Mouse (Mus musculus) thymus, postnatal 10 days (tissue): ENCODE measurements around the gene Cops3.
A peak's percentile ranks its signal among the peaks of the same experiment; 100 is the strongest.
"Not testable (repeated sequence)": the region's sequence is repeated elsewhere in the genome, so short reads cannot be mapped to it uniquely, and the experiment has no call there.

Source experiments
- DNase-seq, 2 experiments: peaks; one replicate each; pipeline ENCODE4 v3.0.0; 2021; ENCODE audit warnings: low spot score in 2 of 2

Gene Cops3

GRCm38 (mm10) chr11:59839459-59840126 is at the start of gene Cops3:
Cops3 (minus strand) TSS chr11:59839838.
- DNase-seq = peak; percentile 96

- DNase-seq = no peak
These were observed 48.5 kb upstream of the Cops3 start for GRCm38 (mm10) chr11:59888151-59888550.

- no peak for DNase-seq
These were observed 47.3 kb upstream of the Cops3 start for GRCm38 (mm10) chr11:59886952-59887351.

GRCm38 (mm10) chr11:59885217-59885986 is 45.8 kb upstream of the Cops3 start:
- peak; percentile 11 to 36 for DNase-seq

GRCm38 (mm10) chr11:59880031-59880430 is 40.4 kb upstream of the Cops3 start:
- DNase-seq = peak in 1 of 2 experiments; percentile 65

- DNase-seq = no peak
These were observed 32.5 kb upstream of the Cops3 start for GRCm38 (mm10) chr11:59872124-59872523.

- no peak for DNase-seq
These were observed 24.7 kb upstream of the Cops3 start for GRCm38 (mm10) chr11:59864316-59864715.

- no peak for DNase-seq
These were observed 20.8 kb upstream of the Cops3 start for GRCm38 (mm10) chr11:59860467-59860866.

- DNase-seq = no peak
These were observed 13.2 kb upstream of the Cops3 start for GRCm38 (mm10) chr11:59852865-59853264.

GRCm38 (mm10) chr11:59847891-59848884 is 8.6 kb upstream of the Cops3 start:
- peak; percentile 23 to 61 for DNase-seq

GRCm38 (mm10) chr11:59847131-59847530 is 7.5 kb upstream of the Cops3 start:
- DNase-seq = peak; percentile 43 to 58

GRCm38 (mm10) chr11:59846311-59846710 is 6.7 kb upstream of the Cops3 start:
- no peak for DNase-seq

- peak; percentile 93 to 95 for DNase-seq
These were observed 605 bp downstream of the Cops3 start, which contains the start of gene Nt5m for GRCm38 (mm10) chr11:59839008-59839458. Nt5m (plus strand) TSS chr11:59839447.

- no peak for DNase-seq
These were observed 1.2 kb downstream of the Cops3 start for GRCm38 (mm10) chr11:59838426-59838825.

- DNase-seq = not testable (repeated sequence)
These were observed 1.8 kb downstream of the Cops3 start for GRCm38 (mm10) chr11:59837789-59838188.

- DNase-seq = no peak
These were observed 18.0 kb downstream of the Cops3 start for GRCm38 (mm10) chr11:59821625-59822024.

- no peak for DNase-seq
These were observed 21.7 kb downstream of the Cops3 start for GRCm38 (mm10) chr11:59817916-59818315.

- DNase-seq = no peak
These were observed 24.1 kb downstream of the Cops3 start for GRCm38 (mm10) chr11:59815482-59816065.

- DNase-seq = no peak
These were observed 24.7 kb downstream of the Cops3 start for GRCm38 (mm10) chr11:59814936-59815335.

- DNase-seq = no peak
These were observed 25.3 kb downstream of the Cops3 start for GRCm38 (mm10) chr11:59814311-59814710.

GRCm38 (mm10) chr11:59813276-59813675 is 26.4 kb downstream of the Cops3 start:
- no peak for DNase-seq
